Mouse (Mus musculus) thymus, postnatal 14 days (tissue): Measurements from ENCODE around the gene Ghsr.

Source experiments
- DNase-seq: peaks from one replicate; pipeline ENCODE4 v3.0.0; 2021

Ghsr gene

DNA sequence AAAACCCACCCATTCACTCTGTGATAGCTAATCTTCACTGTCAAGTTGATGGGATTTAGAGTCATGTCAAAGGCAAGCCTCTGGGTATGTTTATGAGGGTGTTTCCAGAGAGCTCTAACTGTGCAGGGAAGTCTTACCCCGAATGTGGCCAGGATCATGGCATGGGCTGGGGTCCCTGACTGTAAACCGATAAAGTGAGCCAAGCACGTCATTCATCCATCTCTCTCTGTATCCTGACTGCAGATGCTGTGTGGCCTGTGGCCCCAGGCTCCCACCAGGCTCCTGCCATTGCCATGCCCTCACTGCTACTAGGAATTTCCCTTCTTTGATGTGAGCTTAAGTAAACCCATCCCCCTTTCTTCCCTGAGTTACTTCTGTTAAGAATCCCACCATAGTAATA lies 42.4 kb downstream of the Ghsr start:
- DNase-seq: no peak

GRCm38 (mm10) chr3:27416786-27417185 lies 45.6 kb downstream of the Ghsr start:
- DNase-seq: no peak

GRCm38 (mm10) chr3:27418602-27419001 lies 47.5 kb downstream of the Ghsr start:
- no peak for DNase-seq

DNA sequence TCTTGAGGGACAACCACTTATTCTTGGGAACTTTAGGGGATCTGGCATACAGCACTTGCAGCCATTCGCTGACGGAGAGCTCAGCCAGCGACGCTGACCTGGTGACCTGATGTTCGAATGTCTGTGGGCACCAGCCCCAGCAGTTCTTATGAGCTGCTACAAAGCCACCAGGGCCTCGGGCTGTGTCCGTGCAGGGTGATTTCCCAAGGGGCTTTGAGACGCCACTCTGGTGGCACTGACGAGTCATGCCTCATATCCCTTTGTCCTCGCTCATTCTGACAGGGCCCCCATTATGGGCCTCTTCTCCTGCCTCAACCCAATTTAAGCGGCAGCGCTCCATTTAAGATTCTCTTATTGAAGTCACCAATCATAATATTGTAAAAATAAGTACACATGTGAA lies 50.8 kb downstream of the Ghsr start:
- no peak for DNase-seq

GRCm38 (mm10) chr3:27422521-27422920 lies 51.4 kb downstream of the Ghsr start:
- DNase-seq: no peak

DNA sequence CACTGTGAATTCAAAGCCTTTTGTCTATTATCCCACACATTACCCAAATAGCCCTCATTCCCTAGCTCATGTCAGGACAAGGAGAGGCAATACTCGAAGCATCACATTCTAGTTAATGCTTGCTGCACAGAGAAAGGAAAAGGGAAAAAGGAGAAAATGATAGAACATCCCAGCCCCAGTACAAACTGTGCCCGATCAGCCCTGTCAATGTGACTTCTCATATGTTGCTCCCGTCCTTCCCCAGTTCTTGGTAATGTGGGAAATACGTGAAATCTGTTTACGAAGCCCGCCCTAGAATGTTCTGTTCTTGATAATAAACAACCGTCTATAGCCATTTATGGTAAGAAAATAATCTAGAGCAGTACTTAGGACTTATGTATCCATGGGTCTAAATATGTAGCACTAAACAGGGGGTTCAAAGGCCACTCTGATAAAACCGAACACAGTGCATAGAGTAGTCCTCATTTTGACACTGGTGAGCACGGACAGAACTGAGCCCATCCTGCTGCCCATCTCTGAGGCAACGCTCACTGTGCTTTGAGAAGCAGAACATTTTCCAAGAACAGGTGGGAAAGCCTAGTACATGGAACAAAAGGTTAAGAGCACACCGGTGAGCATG lies 53.0 kb downstream of the Ghsr start:
- no peak for DNase-seq

GRCm38 (mm10) chr3:27427406-27427805 lies 56.3 kb downstream of the Ghsr start:
- DNase-seq: no peak
